Mouse (Mus musculus): ENCODE results near the gene Pnkp.

GRCm38 (mm10) chr7:44861429-44861816 is 4.5 kb downstream of the Pnkp start:
- TF ChIP-seq CTCF (conservative IDR thresholded peaks at IDR 0.05; ENCODE audit: insufficient read depth, insufficient read length, low read depth, low read length) (no peak), POLR2A (IDR thresholded peaks at IDR 0.05; ENCODE audit: low read depth, low read length) (no peak)
